Mouse (Mus musculus) MEL (cell line): ENCODE measurements at regions not wholly inside any gene's neighbourhood (a gene's known extent, or its start where the extent isn't known, plus 50 kb on each side); places are given as distances from the start of the nearest gene placed in this dataset.

Experiments used
- DNase-seq: peaks from one replicate; pipeline ENCODE4 v3.0.0; 2011; ENCODE audit warnings: low read depth, low spot score
- H3K27ac ChIP-seq: 2 replicates; pipeline ENCODE4 v1.5.1; 2012; ENCODE audit warnings: low read depth, mild to moderate bottlenecking, control low read depth, low read length, moderate library complexity; ENCODE audit not compliant: control insufficient read depth
- H3K27me3 ChIP-seq, 2 experiments: fragments of 150-350 bp in 1 of 2; sonication (generic) in 1 of 2; 2 replicates each; pipeline ENCODE4 v1.6.1; 2012; ENCODE audit warnings: low read length in 2 of 2, mild to moderate bottlenecking in 2 of 2, improper control_type of control experiment in 1 of 2, moderate library complexity in 1 of 2; ENCODE audit not compliant: insufficient read depth in 2 of 2, control insufficient read depth in 1 of 2
- H3K36me3 ChIP-seq, 2 experiments: 2 replicates each; pipeline ENCODE4 v1.6.1; 2012 to 2014; ENCODE audit warnings: low read length in 2 of 2, improper control_type of control experiment in 1 of 2, inconsistent platforms in 1 of 2, mild to moderate bottlenecking in 1 of 2; ENCODE audit not compliant: insufficient read depth in 2 of 2, control insufficient read depth in 1 of 2
- H3K4me1 ChIP-seq, 2 experiments: fragments of 150-350 bp in 1 of 2; sonication (generic) in 1 of 2; 2 replicates each; pipeline ENCODE4 v1.6.1; 2012; ENCODE audit warnings: low read length in 2 of 2, improper control_type of control experiment in 1 of 2, mild to moderate bottlenecking in 1 of 2; ENCODE audit not compliant: insufficient read depth in 2 of 2, control insufficient read depth in 1 of 2
- H3K4me3 ChIP-seq, 2 experiments: fragments of 150-350 bp in 1 of 2; sonication (generic) in 1 of 2; 2 replicates each; pipeline ENCODE4 v1.5.1; 2012; ENCODE audit warnings: low read depth in 2 of 2, low read length in 2 of 2, mild to moderate bottlenecking in 2 of 2, moderate library complexity in 2 of 2, control low read depth in 1 of 2, improper control_type of control experiment in 1 of 2; ENCODE audit not compliant: control insufficient read depth in 1 of 2, insufficient read depth in 1 of 2
- H3K79me2 ChIP-seq: 2 replicates; pipeline ENCODE4 v1.6.1; 2012; ENCODE audit warnings: mild to moderate bottlenecking, low read length, moderate library complexity; ENCODE audit not compliant: control insufficient read depth, poor library complexity, insufficient read depth
- H3K9ac ChIP-seq: 2 replicates; pipeline ENCODE4 v1.6.1; 2012; ENCODE audit warnings: low read depth, mild to moderate bottlenecking, control low read depth, low read length, moderate library complexity; ENCODE audit not compliant: control insufficient read depth, poor library complexity, severe bottlenecking
- H3K9me3 ChIP-seq: fragments of 150-350 bp; sonication (generic); replicated peaks from 2 replicates; pipeline ENCODE4 v1.6.1; 2012; ENCODE audit warnings: mild to moderate bottlenecking, low read length, improper control_type of control experiment, moderate library complexity; ENCODE audit not compliant: insufficient read depth
- BHLHE40 ChIP-seq: IDR thresholded peaks from 2 replicates; pipeline ENCODE4 v1.6.1; 2012; ENCODE audit warnings: low read depth, mild to moderate bottlenecking, inconsistent platforms, low read length, improper control_type of control experiment, borderline replicate concordance
- CHD1 ChIP-seq: IDR thresholded peaks from 2 replicates; pipeline ENCODE4 v1.6.1; 2012; ENCODE audit warnings: low read depth, mild to moderate bottlenecking, inconsistent platforms, low read length, improper control_type of control experiment
- CHD2 ChIP-seq: IDR thresholded peaks from 2 replicates; pipeline ENCODE4 v1.6.1; 2011; ENCODE audit warnings: low read length, improper control_type of control experiment
- GABPA ChIP-seq: IDR thresholded peaks from 2 replicates; pipeline ENCODE4 v1.6.1; 2012; ENCODE audit warnings: low read depth, mild to moderate bottlenecking, inconsistent platforms, low read length, improper control_type of control experiment, moderate library complexity
- GATA1 ChIP-seq: IDR thresholded peaks from 2 replicates; pipeline ENCODE4 v1.6.1; 2011; ENCODE audit warnings: low read depth, low read length, improper control_type of control experiment
- HCFC1 ChIP-seq: IDR thresholded peaks from 2 replicates; pipeline ENCODE4 v1.6.1; 2012; ENCODE audit warnings: low read depth, mild to moderate bottlenecking, inconsistent platforms, low read length, improper control_type of control experiment, moderate library complexity
- JUND ChIP-seq: IDR thresholded peaks from 2 replicates; pipeline ENCODE4 v1.6.1; 2011; ENCODE audit warnings: low read depth, mild to moderate bottlenecking, improper control_type of control experiment, low read length
- KAT2A ChIP-seq: conservative IDR thresholded peaks from 2 replicates; pipeline ENCODE4 v1.6.1; 2012; ENCODE audit warnings: low read depth, low read length, improper control_type of control experiment, inconsistent platforms
- MYB ChIP-seq: IDR thresholded peaks from 2 replicates; pipeline ENCODE4 v1.6.1; 2011; ENCODE audit warnings: mild to moderate bottlenecking, low read depth, low read length, improper control_type of control experiment
- MYC ChIP-seq: IDR thresholded peaks from 2 replicates; pipeline ENCODE4 v1.6.1; 2011; ENCODE audit warnings: low read depth, mild to moderate bottlenecking, low read length, improper control_type of control experiment, moderate library complexity
- NRF1 ChIP-seq: IDR thresholded peaks from 2 replicates; pipeline ENCODE4 v1.6.1; 2014; ENCODE audit warnings: low read depth, mild to moderate bottlenecking, inconsistent platforms, low read length, improper control_type of control experiment, moderate library complexity; ENCODE audit not compliant: poor library complexity, insufficient read depth, severe bottlenecking
- RAD21 ChIP-seq: IDR thresholded peaks from 2 replicates; pipeline ENCODE4 v1.6.1; 2011; ENCODE audit warnings: mild to moderate bottlenecking, low read depth, low read length, improper control_type of control experiment
- SMC3 ChIP-seq: IDR thresholded peaks from 2 replicates; pipeline ENCODE4 v1.6.1; 2011; ENCODE audit warnings: low read depth, low read length, improper control_type of control experiment
- TBP ChIP-seq: IDR thresholded peaks from 2 replicates; pipeline ENCODE4 v1.8.0; 2011; ENCODE audit warnings: low read depth, low read length, improper control_type of control experiment
- USF1 ChIP-seq: IDR thresholded peaks from 2 replicates; pipeline ENCODE4 v1.6.1; 2014; ENCODE audit warnings: low read depth, mild to moderate bottlenecking, inconsistent platforms, low read length, improper control_type of control experiment, moderate library complexity
- USF2 ChIP-seq, 2 experiments: IDR thresholded peaks; 2 replicates each; pipeline ENCODE4 v1.6.1; 2011 to 2012; ENCODE audit warnings: improper control_type of control experiment in 2 of 2, low read length in 2 of 2, borderline replicate concordance in 1 of 2, inconsistent platforms in 1 of 2, low read depth in 1 of 2, mild to moderate bottlenecking in 1 of 2; ENCODE audit not compliant: insufficient read depth in 1 of 2
- ZMIZ1 ChIP-seq: IDR thresholded peaks from 2 replicates; pipeline ENCODE4 v1.6.1; 2012; ENCODE audit warnings: low read depth, mild to moderate bottlenecking, inconsistent platforms, low read length, improper control_type of control experiment, moderate library complexity
- ZNF384 ChIP-seq: IDR thresholded peaks from 2 replicates; pipeline ENCODE4 v1.6.1; 2012; ENCODE audit warnings: low read depth, mild to moderate bottlenecking, inconsistent platforms, low read length, improper control_type of control experiment

DNA sequence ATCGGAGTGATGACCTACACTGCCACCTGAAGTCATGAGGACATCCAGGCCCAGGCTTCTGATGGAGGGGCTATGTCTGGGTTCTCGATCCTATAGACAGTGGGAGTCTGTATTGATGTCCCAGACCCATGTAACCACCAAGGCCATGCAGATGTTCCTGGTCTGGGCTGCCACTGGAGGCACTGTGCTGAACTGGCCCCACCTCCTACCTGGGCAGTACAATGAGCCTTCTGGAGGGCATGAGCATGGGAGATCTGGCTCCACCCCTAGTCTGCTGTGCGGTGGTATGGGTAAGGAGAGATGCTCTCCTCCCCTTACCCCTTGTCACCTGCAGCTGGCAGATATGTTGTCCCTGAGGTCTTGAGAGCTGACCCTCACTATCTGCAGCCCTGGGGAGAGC lies 197.1 kb downstream of the Arl6ip6 start:
- H3K4me3 ChIP-seq: no peak overlapping the region
- H3K36me3 ChIP-seq: no peaks in the 10 kb centered on the region
- TF ChIP-seq TBP: no peak
- TF ChIP-seq GABPA: no peak
- no peak for TF ChIP-seq USF1
- no peak for TF ChIP-seq HCFC1
- no peak for TF ChIP-seq MYC
- no peak for TF ChIP-seq MYB
- no peak for TF ChIP-seq KAT2A
- no peak for TF ChIP-seq NRF1
- TF ChIP-seq GATA1: no peak
- TF ChIP-seq ZMIZ1: no peak
- TF ChIP-seq JUND: no peak
- no peak for TF ChIP-seq BHLHE40
- TF ChIP-seq RAD21: no peak
- TF ChIP-seq ZNF384: no peak
- TF ChIP-seq CHD1: no peak
- TF ChIP-seq USF2 (IDR thresholded peaks at IDR 0.05; ENCODE audit: borderline replicate concordance in 1 of 2, insufficient read depth in 1 of 2, low read depth in 1 of 2, low read length in 2 of 2): no peak
- no peak for TF ChIP-seq CHD2
- DNase-seq: no peak
- no peaks in the 10 kb centered on the region for H3K4me1 ChIP-seq
- H3K9ac ChIP-seq: no peak overlapping the region
- H3K27ac ChIP-seq: no peak overlapping the region
- no peaks in the 10 kb centered on the region for H3K79me2 ChIP-seq
- H3K9me3 ChIP-seq: no peaks in the 10 kb centered on the region
- H3K27me3 ChIP-seq: no peaks in the 10 kb centered on the region

DNA sequence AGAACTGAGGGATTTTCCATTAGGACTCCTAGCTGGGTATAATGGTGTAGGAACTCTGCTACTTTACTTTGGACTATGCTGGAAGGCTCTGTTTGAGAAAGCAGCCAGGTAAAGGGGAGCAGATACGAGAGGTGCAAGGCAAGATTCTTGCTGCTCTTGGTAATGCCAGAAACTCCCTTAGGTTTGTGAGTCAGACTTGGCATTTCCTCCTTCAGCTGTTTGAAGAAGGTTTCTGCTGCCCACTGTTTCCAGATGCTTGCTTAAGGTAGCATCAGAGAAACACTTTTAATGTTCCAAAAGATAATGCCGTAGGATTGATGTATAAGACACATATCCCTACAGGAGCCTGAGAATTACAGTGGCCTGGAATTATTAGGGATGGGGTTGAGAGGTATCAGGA lies 222.9 kb downstream of the Arl6ip6 start:
- Histone ChIP-seq H3K4me3 (no peak overlapping the region), H3K79me2 (no peaks in the 10 kb centered on the region)

More for the DNA sequence above, 222.9 kb downstream of the Arl6ip6 start:
- Histone ChIP-seq H3K36me3 (no peaks in the 10 kb centered on the region), H3K9ac (no peak overlapping the region), H3K9me3 (no peaks in the 10 kb centered on the region), H3K27ac (no peak overlapping the region), H3K27me3 (no peaks in the 10 kb centered on the region), H3K4me1 (no peaks in the 10 kb centered on the region)
- DNase-seq: no peak
- no peak for TF ChIP-seq SMC3
- no peak for TF ChIP-seq NRF1
- TF ChIP-seq BHLHE40: no peak
- no peak for TF ChIP-seq KAT2A
- TF ChIP-seq, all 39 proteins: peak for 0
